Mouse (Mus musculus): ENCODE data around the gene Sema5a.

Gene Sema5a

DNA sequence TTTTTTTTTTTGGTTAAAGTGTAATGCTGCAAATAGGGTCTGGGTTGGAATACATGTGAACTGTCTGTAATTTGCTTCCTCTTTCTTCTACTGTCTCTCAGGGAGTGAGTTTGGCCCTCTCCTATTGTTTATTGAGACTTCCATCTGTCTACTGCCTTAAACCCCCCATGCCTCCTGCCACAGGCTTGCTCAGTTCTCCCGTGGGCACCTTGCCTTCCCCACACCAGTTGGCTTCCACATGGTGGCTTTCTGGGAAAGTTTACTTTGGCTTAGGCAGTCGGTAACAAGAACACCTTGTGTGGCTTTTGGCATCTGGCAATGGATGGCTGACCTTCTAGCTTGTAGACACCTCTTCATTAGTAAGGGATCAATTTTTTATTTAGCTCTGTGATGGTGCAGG is 10.2 kb downstream of the Sema5a start:
- no peak for DNase-seq (ENCODE audit: low spot score)

DNA sequence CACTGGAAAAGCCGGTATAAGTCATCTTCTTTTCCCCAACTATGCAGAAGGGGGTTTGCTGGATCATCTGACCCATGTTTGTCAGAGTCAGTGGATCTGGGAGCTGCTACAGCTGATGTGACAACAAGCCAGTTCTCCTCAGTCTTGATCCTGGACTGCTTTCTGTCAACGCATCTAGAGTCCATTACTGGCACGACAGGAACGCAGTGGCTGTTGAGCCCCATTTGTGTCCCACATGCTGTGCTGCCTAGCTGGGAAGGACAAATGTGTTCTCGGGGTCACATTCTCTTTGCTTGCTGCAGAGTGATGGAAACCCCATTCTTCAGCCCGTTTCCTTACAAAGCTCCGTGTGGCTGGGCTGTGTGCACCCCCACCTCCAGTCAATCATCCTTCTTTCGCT is 12.7 kb downstream of the Sema5a start:
- DNase-seq (ENCODE audit: low spot score): no peak

DNA sequence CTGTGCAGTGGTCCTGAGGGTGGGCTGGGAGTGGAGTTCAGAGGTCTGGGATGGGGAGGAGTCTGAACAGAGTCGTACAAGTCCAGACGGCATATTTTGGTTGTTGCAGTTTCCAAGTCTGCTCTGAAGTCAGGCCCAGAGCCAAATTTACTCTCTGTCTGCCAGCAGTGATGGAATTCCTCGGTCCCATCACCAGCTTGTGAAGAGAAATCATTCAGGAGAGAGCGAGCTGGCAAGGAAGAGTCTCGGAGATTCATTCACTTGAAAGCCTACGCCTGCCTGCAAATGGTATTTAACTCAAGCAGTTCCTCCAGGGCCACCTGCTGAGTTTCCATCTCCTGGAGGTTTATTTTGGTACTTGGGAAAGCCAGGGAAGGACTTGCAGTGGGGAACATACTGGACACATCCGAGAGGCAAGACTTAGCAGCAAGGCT is 13.3 kb downstream of the Sema5a start:
- DNase-seq (ENCODE audit: low spot score): no peak

DNA sequence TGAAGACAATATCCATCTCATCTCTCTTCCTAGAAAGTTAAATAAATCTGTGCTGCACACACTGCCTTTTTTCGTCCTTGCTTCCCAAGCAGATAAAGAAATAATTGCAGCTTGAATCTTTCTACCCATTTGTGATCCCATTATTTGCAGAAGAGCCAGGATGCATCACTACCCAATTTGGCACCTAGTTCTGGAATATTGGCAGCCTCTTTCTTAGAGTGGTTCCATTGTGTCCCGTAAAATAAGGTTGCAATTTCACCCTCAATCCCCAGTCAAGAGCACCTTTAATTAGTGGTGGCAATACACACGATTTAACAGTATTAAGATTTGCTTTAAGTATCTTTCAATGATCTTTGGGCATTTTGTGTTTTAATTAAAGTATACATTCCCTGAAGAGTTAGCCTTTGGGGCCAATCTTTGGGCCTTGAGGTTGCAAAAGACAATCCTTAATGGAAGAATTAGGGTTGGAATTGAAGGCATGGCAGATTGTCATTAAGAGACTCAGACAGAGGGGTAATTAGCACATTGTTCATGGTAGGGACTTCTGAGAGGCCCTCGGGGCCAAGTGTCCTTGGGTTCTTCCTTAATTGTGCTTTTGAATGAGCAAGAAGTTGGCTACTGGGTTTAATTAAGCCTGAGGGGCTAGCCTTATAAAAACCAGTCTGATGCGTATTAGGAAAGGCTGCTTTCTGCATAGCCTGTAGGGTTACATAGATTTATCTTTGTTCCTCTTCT is 14.9 kb downstream of the Sema5a start:
- DNase-seq (ENCODE audit: low spot score): no peak

DNA sequence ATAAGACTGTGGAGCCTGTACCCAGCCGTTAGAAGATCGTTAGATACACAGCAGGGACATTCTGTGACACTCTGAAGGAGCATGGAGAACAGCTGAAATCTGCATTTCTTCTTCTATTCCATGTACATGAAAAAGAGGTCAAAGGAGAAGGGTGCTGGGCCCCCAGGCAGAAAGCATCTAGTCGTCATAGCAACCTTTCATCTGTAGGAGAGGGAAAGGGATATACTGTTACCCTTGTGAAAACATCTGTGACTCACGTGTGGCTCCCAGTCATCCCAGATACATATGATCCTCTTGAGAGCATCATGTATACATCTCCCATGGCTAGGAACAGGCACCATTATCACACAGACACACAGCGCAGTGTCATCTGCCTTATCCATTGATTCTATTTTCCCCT is 16.3 kb downstream of the Sema5a start:
- DNase-seq (ENCODE audit: low spot score): no peak

DNA sequence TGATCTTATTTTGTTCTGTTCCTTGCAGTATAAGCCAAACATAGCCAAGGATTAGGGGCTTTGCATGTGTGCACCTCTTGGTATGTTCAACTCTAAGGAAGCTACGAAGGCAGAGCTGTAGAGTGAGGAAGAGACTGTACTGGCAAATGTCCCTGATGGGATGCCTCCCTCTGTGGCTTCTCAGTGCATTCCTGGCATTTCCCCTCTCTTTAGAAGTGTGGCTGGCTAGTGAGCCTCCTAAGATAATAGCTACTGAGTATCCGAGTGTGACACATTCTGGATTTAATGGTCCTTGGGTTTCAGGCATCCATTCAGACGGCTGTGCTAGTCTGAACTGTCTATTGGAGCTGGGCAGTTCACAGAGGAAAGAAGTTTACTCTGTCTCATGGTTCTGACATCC is 19.0 kb downstream of the Sema5a start:
- DNase-seq (ENCODE audit: low spot score): no peak

DNA sequence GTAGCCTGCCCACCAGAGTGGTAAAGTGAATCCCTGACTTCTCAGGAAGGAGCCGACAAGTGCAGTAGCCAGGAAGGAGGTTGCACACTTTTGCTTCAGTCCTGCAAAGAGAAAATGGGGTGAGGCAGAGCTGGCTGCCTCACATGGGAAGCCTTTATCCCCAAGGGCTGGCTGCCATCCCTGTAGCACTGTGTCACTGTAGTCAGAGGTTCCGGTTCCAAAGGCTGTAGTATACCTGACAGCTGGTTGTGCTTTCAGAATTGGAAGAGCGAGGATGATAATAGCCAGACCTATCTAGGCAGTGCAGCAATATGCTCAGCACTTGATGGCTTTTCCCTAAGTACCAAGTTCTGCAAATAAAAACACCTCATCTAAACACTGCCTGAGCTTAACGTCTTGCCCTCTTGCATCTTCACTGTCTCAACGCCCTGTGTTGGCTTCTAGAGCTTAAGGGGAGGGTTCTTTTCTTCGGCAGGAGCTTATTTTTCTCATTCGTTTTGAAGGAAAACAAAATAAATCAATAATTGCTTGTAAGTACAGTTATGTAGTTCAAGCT is 20.3 kb downstream of the Sema5a start:
- DNase-seq (ENCODE audit: low spot score): no peak

DNA sequence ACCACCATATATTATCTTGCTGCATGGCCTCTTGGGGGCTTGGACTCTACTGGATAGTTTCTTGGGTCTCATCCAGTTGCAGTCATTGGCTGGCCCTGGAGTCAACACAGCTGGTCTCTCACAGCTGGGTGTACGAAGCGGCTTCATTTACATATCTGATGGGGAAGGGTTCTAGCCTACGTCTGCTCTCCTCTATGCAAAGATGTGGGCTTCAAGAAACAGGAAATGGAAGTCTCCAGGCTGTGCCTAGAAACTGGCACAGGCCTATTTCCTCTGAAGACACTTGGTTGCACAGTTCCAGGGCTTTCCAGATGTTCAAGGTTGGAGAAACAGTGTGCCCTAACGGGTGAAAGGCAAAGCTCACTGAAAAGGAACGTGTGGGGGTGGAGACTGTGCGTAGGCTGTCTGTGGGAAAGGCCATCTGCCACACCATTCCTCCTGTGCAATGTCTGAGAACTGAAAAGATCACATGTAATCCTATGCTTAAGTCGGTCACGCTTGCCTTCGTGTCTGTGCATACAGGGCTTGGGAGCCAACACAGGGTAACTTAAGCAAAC is 20.8 kb downstream of the Sema5a start:
- no peak for DNase-seq (ENCODE audit: low spot score)

DNA sequence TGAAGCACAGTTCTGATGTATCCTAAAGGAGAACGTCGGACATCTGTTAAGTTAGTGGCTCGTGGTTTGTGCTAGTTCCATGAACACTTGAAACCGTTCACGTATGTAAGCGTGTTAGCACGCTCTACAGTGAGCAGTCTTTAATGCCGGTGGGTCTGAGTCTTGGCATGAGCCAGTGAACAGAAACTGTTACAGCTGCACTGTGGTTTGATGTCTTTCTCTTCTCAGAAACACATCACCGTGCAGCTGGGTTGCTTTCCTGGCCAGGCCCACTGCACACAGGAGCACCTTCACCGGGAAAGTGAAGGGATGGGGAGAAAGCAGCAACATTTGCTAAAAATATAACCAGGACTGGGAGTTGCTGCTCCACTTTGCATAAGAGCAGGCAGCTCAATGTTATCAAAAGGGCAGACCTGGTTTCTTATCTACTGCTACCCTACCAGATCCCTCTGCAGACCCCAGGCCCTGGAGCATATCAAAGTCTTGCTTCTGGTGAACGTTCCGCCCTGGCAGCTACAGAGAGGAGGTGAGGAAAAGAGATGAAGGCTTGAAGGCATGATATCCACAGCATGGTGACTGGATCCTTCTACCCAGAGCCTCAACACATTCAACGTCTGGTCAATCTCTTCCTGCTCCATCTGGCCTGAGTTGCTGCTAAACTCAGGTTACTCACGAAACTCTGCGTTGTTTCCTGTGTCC is 21.7 kb downstream of the Sema5a start:
- peak; percentile 71 for DNase-seq (ENCODE audit: low spot score)

DNA sequence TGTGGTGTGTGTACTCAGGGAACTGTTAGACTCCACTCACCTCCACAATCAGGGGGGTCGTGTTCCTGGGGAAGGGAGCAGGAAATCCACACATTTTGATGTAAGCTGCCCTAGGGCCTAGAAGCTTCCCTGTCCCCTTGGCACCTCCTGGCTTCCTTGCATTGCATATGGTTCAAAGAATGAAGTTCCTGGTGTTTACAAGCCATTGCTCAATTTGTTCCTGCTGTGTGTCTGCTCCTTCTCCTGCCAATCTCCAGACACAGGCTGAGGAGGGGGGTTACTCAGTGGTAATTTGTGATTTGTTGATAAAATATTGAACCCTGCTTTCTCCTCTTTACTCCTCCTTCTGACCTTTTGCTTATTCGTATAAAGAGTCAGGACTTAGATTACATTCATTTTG is 25.5 kb downstream of the Sema5a start:
- DNase-seq (ENCODE audit: low spot score): no peak

DNA sequence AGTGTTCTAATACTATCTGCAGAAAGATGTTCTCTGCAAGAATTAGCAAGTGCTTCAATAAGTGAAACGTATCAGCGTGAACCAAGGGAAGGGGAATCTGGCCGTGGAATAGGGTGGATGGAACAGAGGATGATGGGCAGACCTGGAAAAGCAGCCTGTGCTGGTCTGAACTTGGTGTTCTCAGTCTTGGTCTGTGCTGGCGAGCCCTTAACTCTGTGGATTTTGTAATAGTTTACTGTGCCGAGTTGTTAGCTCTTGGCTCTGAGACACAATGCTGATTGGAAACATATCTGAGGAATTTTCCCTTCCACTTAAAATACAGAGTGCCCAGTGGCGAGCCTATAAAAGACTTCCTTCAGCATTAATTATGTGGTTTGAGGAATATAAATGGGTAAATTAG is 29.3 kb downstream of the Sema5a start:
- DNase-seq (ENCODE audit: low spot score): no peak

DNA sequence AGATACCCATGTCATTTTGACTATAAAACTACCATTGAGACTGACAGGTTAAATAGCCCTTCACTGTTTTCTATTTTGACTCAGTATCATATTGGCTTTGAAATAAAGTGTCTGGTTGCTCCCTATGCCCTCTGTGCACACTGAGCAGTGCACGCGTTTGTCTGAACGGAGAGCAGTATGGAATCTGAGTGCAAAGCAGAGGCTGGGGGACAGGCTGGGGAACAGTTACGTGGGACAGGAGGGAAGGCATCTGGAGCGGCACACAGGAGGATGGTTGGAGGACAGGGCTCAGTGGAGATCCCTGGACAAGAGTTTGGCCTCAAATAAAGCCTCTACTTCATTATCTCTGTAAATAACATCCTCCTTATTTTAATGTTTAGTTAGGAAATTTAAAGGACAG is 30.4 kb downstream of the Sema5a start:
- no peak for DNase-seq (ENCODE audit: low spot score)

DNA sequence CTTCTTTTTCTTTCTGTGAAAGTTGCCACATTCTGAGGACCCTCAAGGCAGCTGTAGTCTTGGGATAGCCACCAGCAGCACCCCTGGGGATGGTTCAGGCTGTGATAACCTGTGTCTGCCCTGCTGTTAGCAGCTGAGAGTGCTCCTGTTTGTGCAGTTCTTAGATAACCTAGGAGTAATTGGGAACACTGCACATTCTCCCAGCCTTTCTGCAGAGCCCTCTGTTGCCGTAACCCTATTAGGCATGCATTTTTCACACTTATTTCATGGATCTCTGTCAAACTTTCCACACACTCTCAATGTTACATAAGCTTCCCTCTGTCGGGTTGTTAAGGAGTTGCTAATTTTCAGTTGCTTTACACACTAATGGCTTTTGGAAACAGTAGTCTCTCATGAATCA is 34.0 kb downstream of the Sema5a start:
- no peak for DNase-seq (ENCODE audit: low spot score)

DNA sequence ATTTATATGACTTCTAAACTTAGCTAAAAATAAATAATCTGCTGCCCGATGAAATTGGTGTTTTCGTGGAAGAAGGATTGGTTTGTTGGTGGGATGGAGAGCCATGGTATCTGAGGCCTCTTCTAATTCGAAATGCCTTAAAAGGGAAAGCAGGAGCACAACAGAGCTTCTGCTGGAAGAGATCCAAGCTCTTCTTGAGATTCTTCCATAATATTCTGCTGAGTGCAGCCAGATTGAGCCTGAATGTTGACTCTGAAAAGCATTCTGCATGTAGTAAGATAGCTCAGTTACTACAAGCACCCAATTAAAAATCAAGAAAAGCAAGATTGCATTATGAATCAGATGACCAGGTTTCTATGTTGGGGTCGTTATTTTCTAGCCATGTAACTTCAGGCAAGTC is 36.8 kb downstream of the Sema5a start:
- DNase-seq (ENCODE audit: low spot score): no peak

DNA sequence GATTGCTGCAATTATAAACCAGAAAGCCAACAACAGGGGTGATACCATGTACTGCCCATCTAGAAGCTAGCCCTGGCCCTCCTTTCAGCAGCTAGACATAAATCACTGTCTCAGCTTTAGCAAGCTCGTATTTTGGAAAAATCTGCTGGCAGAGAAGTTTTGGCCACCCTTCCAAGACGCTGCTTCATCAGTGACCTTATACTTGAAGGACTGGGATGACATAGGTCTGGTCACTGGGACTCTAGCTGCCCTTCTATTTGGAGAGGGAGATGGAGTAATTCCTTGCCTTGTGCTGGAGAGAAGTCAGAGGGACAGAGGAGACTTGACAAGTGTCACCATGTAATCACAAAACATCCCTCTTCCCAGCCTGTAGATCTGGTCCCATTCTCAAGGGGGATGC is 40.1 kb downstream of the Sema5a start:
- no peak for DNase-seq (ENCODE audit: low spot score)

DNA sequence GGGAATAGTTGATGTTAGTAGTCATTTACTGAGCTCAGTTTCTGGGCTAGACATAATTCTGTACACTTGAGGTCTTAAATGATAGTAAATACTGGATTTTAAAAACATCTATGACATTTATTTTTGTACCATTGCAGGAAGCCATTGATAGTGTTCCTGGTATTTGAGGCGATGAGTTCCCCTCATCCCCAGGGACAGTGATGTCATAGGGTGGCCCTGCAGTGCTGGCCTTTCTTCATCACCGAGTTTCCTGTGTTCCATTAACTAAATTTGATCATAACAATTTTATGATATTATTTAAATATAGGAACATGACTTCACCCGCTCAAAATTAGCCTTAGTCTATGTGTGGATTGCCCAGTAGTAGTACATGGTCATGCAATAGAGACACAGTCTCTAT is 41.7 kb downstream of the Sema5a start:
- no peak for DNase-seq (ENCODE audit: low spot score)

DNA sequence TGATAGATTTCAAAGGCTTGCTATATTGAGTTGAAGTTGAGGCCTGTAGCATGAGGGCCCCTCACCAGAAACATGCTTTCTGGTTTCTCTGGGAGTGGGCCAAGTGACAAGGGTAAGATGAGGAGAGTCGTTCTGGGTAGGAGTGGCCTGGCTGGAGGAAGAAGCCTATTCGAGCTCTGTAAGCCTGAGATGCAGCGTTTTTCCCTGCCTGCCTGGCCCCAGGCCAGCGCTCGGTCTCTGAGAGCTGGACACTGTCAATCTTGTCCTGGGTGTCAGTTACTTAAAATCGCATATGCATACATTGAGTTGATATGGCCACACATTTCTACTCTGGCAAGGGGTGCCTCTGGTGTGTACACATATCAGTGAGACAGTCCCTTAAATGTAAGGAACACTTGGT is 43.9 kb downstream of the Sema5a start:
- no peak for DNase-seq (ENCODE audit: low spot score)

DNA sequence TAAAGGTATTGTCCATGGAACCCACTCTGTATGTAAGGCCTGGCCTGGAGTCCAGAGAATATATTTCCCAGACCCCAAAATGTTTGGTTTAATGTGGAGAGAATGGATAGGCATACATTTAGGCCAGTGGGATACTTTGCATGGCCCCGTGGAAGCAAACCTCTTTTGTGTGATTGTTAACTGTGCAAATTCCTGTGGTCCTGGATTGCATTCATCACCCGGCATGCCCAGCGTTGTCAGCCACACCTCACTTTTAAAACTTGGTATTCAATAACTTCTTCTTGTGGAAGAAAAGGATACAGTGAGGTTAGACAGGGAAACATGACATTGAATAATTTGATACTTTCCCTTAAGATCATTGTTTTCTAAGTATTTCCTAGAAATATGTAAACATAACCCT is 46.4 kb downstream of the Sema5a start:
- DNase-seq (ENCODE audit: low spot score): no peak

DNA sequence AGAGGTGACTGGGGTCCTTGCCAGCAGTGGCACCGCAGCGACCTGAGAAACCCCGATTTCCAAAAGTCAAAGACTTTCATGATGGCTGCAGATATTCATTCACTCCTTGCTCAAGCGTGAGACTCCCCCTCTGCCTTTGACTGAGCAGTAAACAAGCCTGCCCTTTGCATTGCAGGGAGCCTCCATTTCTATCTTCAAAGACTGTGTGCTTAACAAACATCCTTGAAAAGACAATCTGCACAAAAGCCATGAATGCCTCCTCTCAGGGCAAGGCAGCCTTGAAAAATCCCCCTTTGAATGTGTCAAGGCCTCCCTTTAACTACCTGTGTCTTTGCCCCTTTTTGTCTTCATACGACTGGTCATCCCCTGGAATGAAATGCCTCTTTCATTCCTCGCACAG is 51.9 kb downstream of the Sema5a start:
- no peak for DNase-seq (ENCODE audit: low spot score)

DNA sequence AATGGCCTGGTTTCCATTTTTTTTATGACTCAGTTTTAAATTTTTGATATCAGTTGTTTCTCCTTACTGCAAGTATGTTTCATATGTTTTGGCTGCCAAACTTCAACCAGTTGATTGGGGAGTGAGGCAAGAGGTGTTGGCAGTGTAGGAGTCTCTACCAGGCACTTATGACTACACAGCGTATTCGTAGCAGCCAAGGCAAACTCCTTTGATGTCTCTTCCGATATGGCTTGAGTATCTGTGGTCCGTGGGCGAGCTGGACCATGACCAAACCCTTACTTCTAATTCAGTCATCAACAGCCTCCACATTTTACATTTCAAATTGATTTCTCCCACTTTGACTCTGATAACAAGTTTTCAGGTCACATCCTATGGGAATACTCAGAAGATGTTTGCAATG is 52.7 kb downstream of the Sema5a start:
- DNase-seq (ENCODE audit: low spot score): no peak

DNA sequence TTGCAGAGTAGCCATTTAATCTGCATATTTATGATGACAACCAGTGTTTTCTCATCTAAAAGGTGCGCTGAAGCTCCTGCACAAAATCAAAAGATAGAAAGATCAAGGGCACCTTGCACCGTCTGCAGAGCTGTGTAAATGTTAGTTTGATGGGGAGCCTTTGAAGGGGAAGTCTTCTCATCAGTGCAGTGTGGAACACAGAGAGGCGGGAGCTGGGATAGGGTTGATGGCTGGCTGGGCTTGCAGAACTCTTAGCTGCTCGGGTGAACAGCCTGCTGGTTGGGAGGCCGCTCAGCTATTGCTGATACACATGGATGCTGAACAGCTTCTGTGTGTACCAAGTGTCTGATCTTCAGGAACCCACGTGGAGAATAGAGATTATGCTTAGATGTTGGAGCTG is 53.9 kb downstream of the Sema5a start:
- no peak for DNase-seq (ENCODE audit: low spot score)

DNA sequence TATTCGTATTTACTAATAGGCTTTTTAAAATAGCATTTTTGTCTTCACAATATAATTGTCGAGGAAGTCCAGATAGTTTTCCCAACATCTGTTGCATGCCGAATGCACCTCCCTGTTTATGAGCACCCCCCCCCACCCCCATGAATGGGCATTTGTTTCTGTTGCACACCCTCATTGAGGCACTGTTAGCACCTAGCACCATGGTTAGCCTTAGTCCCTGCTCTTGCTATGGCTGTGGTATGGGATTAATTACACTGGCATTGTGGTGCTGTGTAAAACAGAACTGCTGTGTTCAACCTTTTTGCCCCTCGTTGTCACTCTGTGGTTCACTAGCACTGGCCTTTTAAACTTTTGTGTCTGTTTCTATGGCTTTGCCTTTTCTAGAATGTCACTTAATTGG is 56.4 kb downstream of the Sema5a start:
- DNase-seq (ENCODE audit: low spot score): no peak

DNA sequence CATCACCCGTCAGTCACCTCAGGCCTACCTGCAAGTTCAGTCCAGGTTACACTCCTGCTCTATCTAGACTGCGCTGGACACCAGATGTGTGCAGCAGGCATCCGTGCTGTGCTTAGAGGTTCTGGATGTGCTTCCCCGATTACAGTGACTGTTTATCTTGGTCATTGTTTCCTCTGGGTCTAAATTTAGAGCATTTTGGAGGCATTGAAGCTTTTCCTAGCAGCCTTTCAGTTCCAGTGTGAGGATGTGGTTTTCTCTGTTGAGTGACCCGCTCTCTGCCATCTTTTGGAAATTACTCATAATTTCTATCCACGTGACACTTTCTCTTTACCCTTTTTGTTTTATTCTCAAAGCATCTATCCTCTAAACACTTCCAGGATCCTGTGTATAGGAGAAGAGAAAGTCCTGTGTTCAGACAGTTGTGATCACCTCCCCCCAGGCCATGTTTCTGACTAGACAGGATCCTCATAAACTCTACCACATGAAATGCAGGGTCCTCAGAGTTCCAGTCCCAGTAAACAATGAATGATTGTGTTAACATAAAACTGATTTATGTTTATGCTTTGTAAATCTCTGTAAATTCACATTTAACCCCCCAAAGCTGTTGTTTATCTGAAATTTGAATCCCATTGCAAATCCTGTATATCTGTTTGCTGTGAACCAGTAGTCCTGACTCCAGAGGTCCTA is 62.1 kb downstream of the Sema5a start:
- no peak for DNase-seq (ENCODE audit: low spot score)
